Mouse (Mus musculus): ENCODE results near the gene Snx1. TPM values are rescaled to one million over a fixed set of nuclear protein-coding genes. Genes with fewer than 3 reads are reported as not detected.

Gene Snx1
- polyA plus RNA-seq, 1 experiment from 2014 or later: 75.9 TPM

GRCm38 (mm10) chr9:66158885-66159430 lies 32.6 kb upstream of the Snx1 start:
- Histone ChIP-seq H3K9ac (no peak overlapping the region), H3K36me3 (replicated peaks; ENCODE audit: control insufficient read depth, insufficient read depth) (no peaks in the 10 kb centered on the region), H3K27me3 (ENCODE audit: control insufficient read depth, insufficient read depth, low read length) (peaks cover 16% of the 10 kb centered on the region), H3K27ac (no peak overlapping the region), H3K9me3 (ENCODE audit: control insufficient read depth, low read length) (no peaks in the 10 kb centered on the region), H3K4me1 (replicated peaks; ENCODE audit: control insufficient read depth, insufficient read depth, low read length) (no peaks in the 10 kb centered on the region), H3K4me3 (replicated peaks; ENCODE audit: low read length) (no peak overlapping the region), H3K4me2 (replicated peaks) (no peak overlapping the region)
- ATAC-seq (ENCODE audit: low FRiP score) (no peak), DNase-seq (ENCODE audit: low spot score) (no peak)
- WGBS: 90% methylated on average over 6 of the region's 6 CpGs

DNA sequence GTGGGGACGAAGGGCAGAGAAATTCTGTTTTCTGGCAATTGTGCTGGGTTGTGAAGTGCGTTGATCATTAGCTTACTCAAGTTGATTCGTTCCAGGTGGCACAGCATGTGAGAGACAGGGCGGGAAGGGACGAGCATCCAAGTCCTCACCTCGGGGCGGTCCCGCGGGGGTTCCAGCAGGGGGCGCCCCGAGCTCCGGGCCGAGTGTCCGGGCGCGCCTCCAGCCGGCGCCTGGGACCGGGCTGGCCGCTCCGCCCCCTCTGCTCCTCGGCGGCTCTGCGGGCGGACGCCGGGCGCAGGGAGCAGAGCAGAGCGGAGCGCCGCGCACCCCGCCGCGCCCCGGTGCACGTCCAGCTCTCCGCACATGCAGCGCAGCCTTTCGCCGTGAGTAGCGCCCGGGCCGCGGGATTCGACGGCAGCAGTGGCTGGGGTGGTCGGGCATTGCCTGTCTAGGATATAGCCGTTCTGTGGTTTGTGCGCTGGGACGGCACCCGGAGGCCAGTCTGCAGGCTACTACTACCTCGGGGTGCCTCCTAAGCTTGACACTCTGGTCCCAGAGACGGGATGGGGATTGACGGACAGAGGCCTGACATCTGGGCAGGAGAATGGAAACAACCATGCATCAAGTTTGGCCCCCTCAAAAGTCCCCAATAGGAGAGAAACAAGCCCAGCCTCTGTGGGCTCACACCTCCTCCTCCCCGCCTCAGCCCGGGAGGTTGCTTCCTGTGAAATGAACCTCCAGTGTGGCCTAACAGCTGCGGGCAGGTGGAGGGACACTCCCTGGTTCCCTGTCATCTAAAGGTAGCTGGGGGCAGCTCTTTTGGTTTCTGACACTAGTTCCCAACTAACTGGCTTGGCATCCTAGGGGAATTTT lies 31.8 kb upstream of the Snx1 start, which contains the start of gene Dapk2:
Gene Dapk2 (plus strand): TSS at position 266 of the 873 bp plus-strand sequence.
- H3K9ac ChIP-seq: 0 out of 2 replicates have a peak within 1 kb of the TSS, but pooled peaks have one; percentile 20
- H3K27me3 ChIP-seq (ENCODE audit: control insufficient read depth, insufficient read depth, low read length): peaks cover 16% of the 10 kb centered on the region
- peak within 1 kb of the TSS; percentile 28 for H3K4me3 ChIP-seq (replicated peaks; ENCODE audit: low read length)
- ATAC-seq (ENCODE audit: low FRiP score) (peak; percentile 53; the same call in 1 of the 2 replicates), DNase-seq (ENCODE audit: low spot score) (peak; percentile 45)
- no peaks in the 10 kb centered on the region for H3K36me3 ChIP-seq (replicated peaks; ENCODE audit: control insufficient read depth, insufficient read depth)
- H3K9me3 ChIP-seq (ENCODE audit: control insufficient read depth, low read length): no peaks in the 10 kb centered on the region
- H3K4me1 ChIP-seq (replicated peaks; ENCODE audit: control insufficient read depth, insufficient read depth, low read length): no peaks in the 10 kb centered on the region
- no peak within 1 kb of the TSS for H3K27ac ChIP-seq
- WGBS: 3% methylated on average over 58 of the region's 58 CpGs
- peak within 1 kb of the TSS; percentile 50 for H3K4me2 ChIP-seq (replicated peaks)

DNA sequence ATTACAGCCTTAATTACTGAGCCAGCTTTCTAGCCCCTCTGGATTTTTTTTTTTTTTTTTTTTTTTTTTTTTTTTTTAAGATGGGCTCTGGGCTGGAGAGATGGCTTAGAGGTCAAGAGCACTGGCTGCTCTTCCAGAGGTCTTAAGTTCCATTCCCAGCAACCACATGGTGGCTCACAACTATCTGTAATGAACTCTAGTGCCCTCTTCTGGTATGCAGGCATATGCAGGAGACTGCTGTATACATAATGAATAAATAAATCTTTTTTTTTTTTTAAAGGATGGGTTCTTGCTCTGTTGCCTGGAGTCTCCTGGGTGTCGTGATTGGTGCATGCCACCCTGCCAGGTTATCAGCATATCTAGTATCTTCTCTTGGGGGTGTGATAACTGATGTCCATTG lies 29.1 kb upstream of the Snx1 start:
- ATAC-seq (ENCODE audit: low FRiP score) (no peak), DNase-seq (ENCODE audit: low spot score) (no peak)
- Histone ChIP-seq H3K4me1 (replicated peaks; ENCODE audit: control insufficient read depth, insufficient read depth, low read length) (no peaks in the 10 kb centered on the region), H3K9me3 (ENCODE audit: control insufficient read depth, low read length) (no peaks in the 10 kb centered on the region), H3K4me2 (replicated peaks) (no peak overlapping the region), H3K9ac (no peak overlapping the region), H3K27ac (no peak overlapping the region), H3K4me3 (replicated peaks; ENCODE audit: low read length) (no peak overlapping the region), H3K27me3 (ENCODE audit: control insufficient read depth, insufficient read depth, low read length) (peaks cover 16% of the 10 kb centered on the region), H3K36me3 (replicated peaks; ENCODE audit: control insufficient read depth, insufficient read depth) (no peaks in the 10 kb centered on the region)
- 82% methylated on average over 1 of the region's 1 CpGs for WGBS

GRCm38 (mm10) chr9:66154013-66154412 lies 27.6 kb upstream of the Snx1 start:
- Histone ChIP-seq H3K27ac (no peak overlapping the region), H3K4me1 (replicated peaks; ENCODE audit: control insufficient read depth, insufficient read depth, low read length) (no peaks in the 10 kb centered on the region), H3K9me3 (ENCODE audit: control insufficient read depth, low read length) (no peaks in the 10 kb centered on the region), H3K27me3 (ENCODE audit: control insufficient read depth, insufficient read depth, low read length) (peaks cover 11% of the 10 kb centered on the region), H3K9ac (no peak overlapping the region), H3K36me3 (replicated peaks; ENCODE audit: control insufficient read depth, insufficient read depth) (no peaks in the 10 kb centered on the region), H3K4me2 (replicated peaks) (no peak overlapping the region), H3K4me3 (replicated peaks; ENCODE audit: low read length) (no peak overlapping the region)
- DNase-seq (ENCODE audit: low spot score): no peak
- WGBS: 93% methylated on average over 9 of the region's 9 CpGs
- no peak for ATAC-seq (ENCODE audit: low FRiP score)

GRCm38 (mm10) chr9:66153594-66153993 lies 27.2 kb upstream of the Snx1 start:
- Histone ChIP-seq H3K36me3 (replicated peaks; ENCODE audit: control insufficient read depth, insufficient read depth) (no peaks in the 10 kb centered on the region), H3K9me3 (ENCODE audit: control insufficient read depth, low read length) (no peaks in the 10 kb centered on the region), H3K4me2 (replicated peaks) (no peak overlapping the region), H3K4me1 (replicated peaks; ENCODE audit: control insufficient read depth, insufficient read depth, low read length) (no peaks in the 10 kb centered on the region), H3K9ac (no peak overlapping the region), H3K4me3 (replicated peaks; ENCODE audit: low read length) (no peak overlapping the region), H3K27ac (no peak overlapping the region), H3K27me3 (ENCODE audit: control insufficient read depth, insufficient read depth, low read length) (peaks cover 7% of the 10 kb centered on the region)
- 93% methylated on average over 6 of the region's 6 CpGs for WGBS
- ATAC-seq (ENCODE audit: low FRiP score): no peak
- DNase-seq (ENCODE audit: low spot score): no peak

DNA sequence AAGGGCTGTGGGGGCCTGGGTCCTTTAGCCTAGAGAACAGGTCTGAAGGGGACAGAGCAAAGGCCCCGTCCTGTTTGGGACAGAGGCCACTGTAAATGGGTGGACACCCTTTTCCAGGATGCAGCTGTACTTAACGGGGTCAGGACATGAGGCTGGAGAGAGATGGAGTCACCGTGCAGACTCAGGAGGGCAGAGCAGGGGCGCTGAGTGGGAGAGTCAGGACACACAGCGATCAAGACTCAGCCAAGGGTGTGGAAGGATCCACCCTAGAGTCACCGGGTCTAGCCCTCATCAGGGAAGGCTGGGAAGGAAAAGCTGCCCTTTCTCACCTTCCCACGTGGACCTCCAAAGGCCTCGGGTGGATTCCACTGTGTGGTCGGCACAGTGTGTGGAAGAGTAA lies 25.6 kb upstream of the Snx1 start:
- H3K27me3 ChIP-seq (ENCODE audit: control insufficient read depth, insufficient read depth, low read length): no peaks in the 10 kb centered on the region
- no peaks in the 10 kb centered on the region for H3K4me1 ChIP-seq (replicated peaks; ENCODE audit: control insufficient read depth, insufficient read depth, low read length)
- 65% methylated on average over 9 of the region's 9 CpGs for WGBS
- H3K9ac ChIP-seq: no peak overlapping the region
- H3K36me3 ChIP-seq (replicated peaks; ENCODE audit: control insufficient read depth, insufficient read depth): no peaks in the 10 kb centered on the region
- no peaks in the 10 kb centered on the region for H3K9me3 ChIP-seq (ENCODE audit: control insufficient read depth, low read length)
- ATAC-seq (ENCODE audit: low FRiP score) (no peak), DNase-seq (ENCODE audit: low spot score) (no peak)
- no peak overlapping the region for H3K4me2 ChIP-seq (replicated peaks)
- H3K4me3 ChIP-seq (replicated peaks; ENCODE audit: low read length): no peak overlapping the region
- no peak overlapping the region for H3K27ac ChIP-seq

- Histone ChIP-seq H3K4me1 (replicated peaks; ENCODE audit: control insufficient read depth, insufficient read depth, low read length) (no peaks in the 10 kb centered on the region), H3K9me3 (ENCODE audit: control insufficient read depth, low read length) (no peaks in the 10 kb centered on the region), H3K4me3 (replicated peaks; ENCODE audit: low read length) (no peak overlapping the region), H3K4me2 (replicated peaks) (no peak overlapping the region), H3K27me3 (ENCODE audit: control insufficient read depth, insufficient read depth, low read length) (no peaks in the 10 kb centered on the region), H3K27ac (no peak overlapping the region), H3K36me3 (replicated peaks; ENCODE audit: control insufficient read depth, insufficient read depth) (no peaks in the 10 kb centered on the region), H3K9ac (no peak overlapping the region)
- no peak for DNase-seq (ENCODE audit: low spot score)
- ATAC-seq (ENCODE audit: low FRiP score): no peak
Measured at GRCm38 (mm10) chr9:66146141-66146540, 19.8 kb upstream of the Snx1 start.

GRCm38 (mm10) chr9:66144248-66144647 lies 17.9 kb upstream of the Snx1 start:
- Histone ChIP-seq H3K27me3 (ENCODE audit: control insufficient read depth, insufficient read depth, low read length) (no peaks in the 10 kb centered on the region), H3K9ac (no peak overlapping the region), H3K4me3 (replicated peaks; ENCODE audit: low read length) (no peak overlapping the region), H3K4me1 (replicated peaks; ENCODE audit: control insufficient read depth, insufficient read depth, low read length) (no peaks in the 10 kb centered on the region), H3K9me3 (ENCODE audit: control insufficient read depth, low read length) (no peaks in the 10 kb centered on the region), H3K36me3 (replicated peaks; ENCODE audit: control insufficient read depth, insufficient read depth) (peaks cover 15% of the 10 kb centered on the region), H3K27ac (no peak overlapping the region), H3K4me2 (replicated peaks) (no peak overlapping the region)
- 9% methylated on average over 6 of the region's 6 CpGs for WGBS
- DNase-seq (ENCODE audit: low spot score): peak; percentile 97
- ATAC-seq (ENCODE audit: low FRiP score): no peak

DNA sequence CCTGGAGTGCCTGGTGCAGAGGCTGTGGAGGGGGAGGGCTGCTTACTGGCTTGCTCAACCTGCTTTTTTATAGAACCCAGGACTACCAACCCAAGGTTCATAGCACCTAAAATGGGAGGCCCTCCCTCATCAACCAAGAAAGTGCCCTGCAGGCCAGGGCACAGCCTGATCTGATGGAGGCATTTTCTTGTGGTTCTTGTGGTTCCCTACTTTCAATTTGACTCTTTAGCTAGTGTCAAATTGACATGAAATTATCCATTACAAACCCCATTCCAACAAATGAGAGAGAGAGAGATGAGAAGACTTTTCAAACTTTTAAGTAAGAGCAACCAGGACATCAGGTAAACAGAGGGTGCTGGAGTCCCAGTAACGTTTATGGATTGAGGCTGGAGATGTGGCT lies 15.9 kb upstream of the Snx1 start:
- no peaks in the 10 kb centered on the region for H3K4me1 ChIP-seq (replicated peaks; ENCODE audit: control insufficient read depth, insufficient read depth, low read length)
- WGBS: 83% methylated on average over 1 of the region's 1 CpGs
- DNase-seq (ENCODE audit: low spot score) (no peak), ATAC-seq (ENCODE audit: low FRiP score) (no peak)
- H3K36me3 ChIP-seq (replicated peaks; ENCODE audit: control insufficient read depth, insufficient read depth): peaks cover 34% of the 10 kb centered on the region
- H3K9me3 ChIP-seq (ENCODE audit: control insufficient read depth, low read length): no peaks in the 10 kb centered on the region
- no peak overlapping the region for H3K4me3 ChIP-seq (replicated peaks; ENCODE audit: low read length)
- H3K27me3 ChIP-seq (ENCODE audit: control insufficient read depth, insufficient read depth, low read length): no peaks in the 10 kb centered on the region
- H3K4me2 ChIP-seq (replicated peaks): no peak overlapping the region
- no peak overlapping the region for H3K9ac ChIP-seq
- no peak overlapping the region for H3K27ac ChIP-seq
